Mouse (Mus musculus): ENCODE data around the gene Rag2.

Rag2 gene

DNA sequence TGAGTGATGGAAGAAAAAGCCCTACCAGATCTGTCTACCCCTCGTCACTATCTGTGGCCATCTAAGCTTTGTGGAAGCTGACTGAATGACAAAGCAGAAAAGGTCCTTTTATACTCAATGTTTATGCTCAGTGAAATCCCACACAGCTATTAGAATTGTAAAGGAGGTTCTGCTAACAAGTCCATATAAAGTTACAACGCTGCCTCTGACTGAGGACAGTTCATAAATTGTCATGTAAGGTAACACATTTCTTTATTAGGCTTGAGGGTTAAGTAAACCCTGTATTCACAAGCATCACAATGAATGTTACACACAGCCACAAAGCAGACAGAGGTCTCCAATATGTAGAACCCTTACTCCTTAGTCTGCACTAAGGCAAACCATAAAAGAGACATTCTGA is 507 bp upstream of the Rag2 start:
- no peak for DNase-seq (ENCODE audit: extremely low read depth, low read depth)

DNA sequence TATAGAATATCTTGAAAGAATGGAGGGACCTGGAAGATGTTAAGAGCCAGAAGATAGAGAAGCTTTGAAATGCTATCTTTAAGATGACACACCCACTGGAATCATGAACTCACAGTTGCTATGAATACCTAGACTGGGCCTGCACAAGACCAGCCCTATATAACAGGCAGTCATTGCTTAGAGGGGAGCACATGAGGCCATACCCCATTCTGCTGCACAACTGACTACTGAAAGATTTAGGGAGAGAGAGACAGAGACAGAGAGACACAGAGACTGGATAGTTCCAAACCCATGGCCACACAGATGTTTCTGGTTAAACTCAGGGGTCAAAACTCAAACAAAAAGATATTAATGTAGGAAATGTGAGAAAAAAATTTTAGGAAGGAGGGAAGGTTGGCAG is 2.7 kb downstream of the Rag2 start:
- DNase-seq (ENCODE audit: extremely low read depth, low read depth): no peak

GRCm38 (mm10) chr2:101628297-101629236 is 4.0 kb downstream of the Rag2 start:
- peak; percentile 97 for DNase-seq (ENCODE audit: extremely low read depth, low read depth)

- no peak for DNase-seq (ENCODE audit: extremely low read depth, low read depth)
These were observed 14.7 kb downstream of the Rag2 start for GRCm38 (mm10) chr2:101638979-101639839.

GRCm38 (mm10) chr2:101639840-101640350 is 15.4 kb downstream of the Rag2 start:
- no peak for DNase-seq (ENCODE audit: extremely low read depth, low read depth)

DNA sequence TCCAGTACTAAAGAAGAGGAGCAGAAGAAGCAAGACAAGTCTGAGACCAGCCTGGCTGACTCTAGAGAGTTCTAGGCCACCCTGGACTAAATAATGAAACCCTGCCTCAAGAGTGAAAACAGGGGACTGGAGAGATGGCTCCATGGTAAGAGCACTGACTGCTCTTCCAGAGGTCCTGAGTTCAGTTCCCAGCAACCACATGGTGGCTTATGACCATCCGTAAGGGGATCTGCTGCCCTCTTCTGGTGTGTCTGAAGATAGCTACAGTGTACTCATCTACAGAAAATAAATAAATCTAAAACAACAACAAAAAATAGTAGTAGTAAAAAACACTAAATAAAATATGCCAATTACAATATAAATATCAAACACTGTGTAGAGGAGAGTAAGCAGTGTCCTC is 21.3 kb downstream of the Rag2 start:
- no peak for DNase-seq (ENCODE audit: extremely low read depth, low read depth)

- no peak for DNase-seq (ENCODE audit: extremely low read depth, low read depth)
These were observed 23.8 kb downstream of the Rag2 start for GRCm38 (mm10) chr2:101648361-101648760.

DNA sequence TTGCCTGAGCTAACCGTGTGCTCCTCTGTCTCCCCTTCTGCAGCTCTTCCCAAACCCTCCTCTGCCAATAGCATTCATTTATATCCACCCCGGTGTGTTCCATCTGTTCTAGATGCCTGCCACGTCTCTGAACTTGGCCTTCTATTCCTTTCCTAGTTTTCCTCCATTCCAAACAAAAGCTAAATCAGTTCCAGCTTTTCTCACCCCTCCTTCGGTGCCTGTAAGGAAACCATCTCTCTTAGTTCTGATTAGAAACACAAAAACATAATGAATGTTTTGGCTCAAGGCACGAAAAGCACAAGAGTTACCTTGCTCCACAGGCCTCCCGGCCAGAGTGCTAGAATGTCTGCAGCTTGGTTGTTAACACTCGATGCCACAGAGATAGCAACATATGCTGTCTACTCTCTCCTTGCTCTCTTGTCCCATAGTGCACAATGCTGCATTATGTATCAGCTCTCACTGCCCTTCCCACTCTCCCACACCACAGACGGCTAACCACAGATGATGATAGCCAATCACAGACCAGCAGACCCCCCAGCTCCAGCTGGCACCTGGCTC is 24.7 kb downstream of the Rag2 start, which contains the start of the genes Rag1 and B230118H07Rik:
TSS of gene Rag1 (minus strand) at position 388 of the 558 bp plus-strand sequence.
TSS of gene B230118H07Rik (minus strand) at position 419 of the 558 bp plus-strand sequence.
- DNase-seq (ENCODE audit: extremely low read depth, low read depth): no peak

GRCm38 (mm10) chr2:101650446-101650845 is 25.9 kb downstream of the Rag2 start:
- no peak for DNase-seq (ENCODE audit: extremely low read depth, low read depth)

GRCm38 (mm10) chr2:101652204-101652920 is 27.8 kb downstream of the Rag2 start:
- no peak for DNase-seq (ENCODE audit: extremely low read depth, low read depth)

DNA sequence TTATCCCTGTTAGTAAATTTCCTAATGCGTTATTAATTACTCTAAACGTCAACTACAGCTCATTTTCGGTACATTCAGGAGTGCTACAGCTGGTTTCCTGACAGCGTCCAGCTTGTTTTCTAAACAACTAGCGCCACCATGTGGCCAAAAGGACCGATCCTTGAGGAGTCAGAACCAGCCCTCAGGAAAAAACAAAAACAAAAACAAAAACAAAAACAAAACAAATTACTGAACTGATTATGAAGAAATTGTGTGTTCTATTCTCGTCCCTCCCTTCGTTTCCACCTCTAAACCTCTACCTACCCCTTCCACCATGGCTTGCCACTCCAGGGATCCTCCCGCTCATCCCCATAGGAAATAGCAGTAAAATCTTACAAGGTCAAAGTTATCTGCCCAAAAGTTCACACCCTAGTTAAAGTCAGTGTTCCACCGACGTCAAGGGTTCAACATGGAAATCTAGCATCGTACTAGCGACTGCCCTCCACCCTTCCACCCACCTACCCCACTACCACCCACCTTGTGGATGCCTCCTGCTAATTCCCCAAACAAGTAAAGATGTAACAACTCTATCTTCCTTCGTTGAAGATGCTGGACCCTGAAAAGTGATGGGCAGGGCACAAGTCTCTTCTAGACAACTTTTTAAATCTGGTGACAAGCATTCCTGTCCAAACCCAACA is 28.5 kb downstream of the Rag2 start:
- DNase-seq (ENCODE audit: extremely low read depth, low read depth): peak; percentile 54

- DNase-seq (ENCODE audit: extremely low read depth, low read depth): no peak
These were observed 36.0 kb downstream of the Rag2 start for GRCm38 (mm10) chr2:101660536-101660935.

DNA sequence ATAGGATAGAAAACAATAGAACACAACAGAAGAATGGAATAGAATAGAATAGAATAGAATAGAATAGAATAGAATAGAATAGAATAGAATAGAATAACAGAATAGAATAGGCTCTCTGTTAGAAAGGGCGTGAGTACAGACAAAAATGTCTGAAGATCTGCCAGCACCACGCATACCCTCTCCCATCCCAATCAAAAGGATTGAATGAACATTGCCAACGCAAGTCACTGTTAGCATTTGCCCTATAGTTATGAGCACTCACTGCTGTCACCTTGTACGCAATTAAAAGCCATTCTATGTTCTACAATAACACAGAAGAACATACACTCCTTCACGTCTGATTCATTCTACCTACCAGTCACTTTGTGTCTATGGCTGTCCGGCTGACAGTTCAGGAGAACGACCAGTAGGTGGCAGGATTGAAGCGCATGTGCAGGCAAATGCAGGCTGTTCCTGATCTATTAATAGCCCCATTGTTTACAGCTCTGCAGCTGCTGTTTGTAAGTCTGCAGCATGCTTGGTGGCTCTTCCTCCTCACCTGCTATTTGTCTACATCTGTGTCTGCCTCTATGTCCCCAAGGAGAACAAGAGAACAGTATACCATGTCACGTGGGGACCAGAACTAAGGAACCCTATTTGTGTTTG is 40.7 kb downstream of the Rag2 start:
- peak; percentile 47 for DNase-seq (ENCODE audit: extremely low read depth, low read depth)

- DNase-seq (ENCODE audit: extremely low read depth, low read depth): no peak
These were observed 41.2 kb downstream of the Rag2 start for GRCm38 (mm10) chr2:101665703-101666092.

GRCm38 (mm10) chr2:101668751-101669150 is 44.2 kb downstream of the Rag2 start:
- DNase-seq (ENCODE audit: extremely low read depth, low read depth): no peak

- no peak for DNase-seq (ENCODE audit: extremely low read depth, low read depth)
These were observed 49.0 kb downstream of the Rag2 start for GRCm38 (mm10) chr2:101673547-101673946.

DNA sequence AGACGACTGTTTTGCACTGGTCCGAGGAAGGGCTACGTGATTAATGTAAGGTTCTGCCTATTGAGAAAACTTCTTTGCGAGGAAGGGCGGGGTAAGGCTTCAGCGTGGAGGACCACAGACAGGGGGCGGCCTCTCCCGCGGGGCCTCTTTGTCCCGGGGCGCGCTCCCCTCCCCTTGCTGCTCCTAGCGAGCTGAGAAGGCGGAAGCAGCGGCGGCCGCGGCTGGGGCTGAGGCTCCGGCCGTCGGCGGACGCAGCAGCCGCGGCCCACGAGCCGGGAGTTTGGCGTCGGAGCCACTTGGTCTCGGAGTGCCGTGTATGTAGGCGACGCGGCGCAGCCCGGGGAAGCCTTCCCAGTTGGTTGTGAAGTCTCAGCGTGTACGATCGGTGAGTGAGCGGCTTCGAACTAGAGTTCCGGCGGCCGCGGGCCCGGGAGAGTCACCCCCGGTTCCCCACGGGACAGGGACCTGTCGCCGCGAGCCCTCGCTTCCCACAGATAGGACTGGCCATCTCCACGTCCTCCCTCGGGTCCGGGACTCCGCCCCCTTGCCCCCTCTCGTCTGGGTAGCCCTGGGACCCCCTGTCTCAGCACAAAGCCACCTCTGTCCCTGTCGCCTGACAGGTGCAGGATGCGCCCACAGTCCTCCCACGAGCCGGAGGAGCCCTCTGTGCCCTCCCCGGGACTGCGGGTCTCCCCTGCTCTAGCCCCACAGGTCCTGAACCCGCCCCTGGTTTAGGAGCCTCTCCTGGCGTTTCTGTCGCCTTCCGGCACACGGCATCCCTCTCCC is 53.9 kb downstream of the Rag2 start, which contains the start of gene Traf6:
TSS of gene Traf6 (plus strand) at position 194 of the 786 bp plus-strand sequence.
- peak; percentile 70 for DNase-seq (ENCODE audit: extremely low read depth, low read depth)

- DNase-seq (ENCODE audit: extremely low read depth, low read depth): peak; percentile 23
These were observed 54.8 kb downstream of the Rag2 start for GRCm38 (mm10) chr2:101679164-101679784.
